Mouse (Mus musculus) heart, postnatal 14 days (tissue): ENCODE measurements at regions not wholly inside any gene's neighbourhood (a gene's known extent, or its start where the extent isn't known, plus 50 kb on each side); places are given as distances from the start of the nearest gene placed in this dataset.
"Not testable (repeated sequence)": the region's sequence is repeated elsewhere in the genome, so short reads cannot be mapped to it uniquely, and the experiment has no call there.

Source experiments
- DNase-seq, 2 experiments: peaks; one replicate each; pipeline ENCODE4 v3.0.0; 2021 to 2022
- intact Hi-C: fragments of 180-260 bp; cut with DNase I; formaldehyde crosslinking; loops from one replicate; pipeline ENCODE4 v1.15.1; 2025

DNA sequence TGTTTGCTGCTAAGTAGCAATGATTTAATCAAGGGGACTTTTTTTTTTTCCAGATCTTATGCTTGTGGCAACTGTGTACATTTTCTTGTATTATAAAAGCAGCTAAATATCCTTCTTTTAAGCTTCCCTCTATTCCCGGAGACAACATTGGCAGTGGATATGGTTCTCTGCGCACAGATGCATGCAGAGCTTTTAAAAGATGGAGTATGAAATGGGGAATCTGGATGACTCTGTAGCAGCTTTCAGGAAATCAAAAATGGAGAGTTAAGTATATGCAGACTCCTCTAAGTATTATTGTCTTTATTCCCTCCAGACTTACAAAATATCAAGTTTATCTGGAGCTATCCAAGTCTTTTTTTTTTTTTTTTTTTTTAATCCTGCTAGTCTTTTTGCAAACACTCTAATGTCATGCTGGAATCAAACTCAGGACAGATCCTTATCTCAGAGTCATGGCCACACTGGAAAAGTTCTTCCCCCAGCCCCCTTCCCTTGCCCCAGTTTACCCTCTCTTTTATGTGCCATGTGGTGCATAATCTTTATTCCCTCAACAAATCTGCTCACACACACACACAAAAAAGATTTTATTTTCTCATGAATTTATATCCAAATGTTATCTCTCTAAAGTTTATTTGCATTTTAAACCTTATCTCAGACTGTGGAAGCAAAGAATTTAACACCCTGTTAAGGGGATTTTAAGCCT is 1080.3 kb upstream of the Cdh6 start:
- DNase-seq = no peak
- intact Hi-C loops = no loop called here

DNA sequence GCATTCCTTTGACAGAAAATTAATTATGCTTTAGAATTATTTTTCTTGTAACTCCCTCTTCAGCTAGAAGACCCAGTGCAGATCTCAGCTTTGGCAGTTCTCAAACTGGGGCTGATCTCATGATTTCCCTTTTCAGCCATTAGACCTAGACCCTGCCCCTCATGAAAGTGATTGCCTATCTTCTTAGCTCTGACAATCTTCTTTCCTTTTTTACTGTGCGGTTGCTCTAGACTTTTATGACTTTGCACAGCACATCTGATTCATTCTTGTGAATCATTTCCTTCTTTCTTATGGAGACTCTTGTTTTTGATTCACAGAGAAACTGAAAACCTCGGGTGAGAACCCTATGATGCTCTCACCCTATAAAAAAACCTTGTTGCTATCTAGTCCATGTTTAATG is 1078.3 kb upstream of the Cdh6 start:
- intact Hi-C loops = no loop called here
- no peak for DNase-seq

DNA sequence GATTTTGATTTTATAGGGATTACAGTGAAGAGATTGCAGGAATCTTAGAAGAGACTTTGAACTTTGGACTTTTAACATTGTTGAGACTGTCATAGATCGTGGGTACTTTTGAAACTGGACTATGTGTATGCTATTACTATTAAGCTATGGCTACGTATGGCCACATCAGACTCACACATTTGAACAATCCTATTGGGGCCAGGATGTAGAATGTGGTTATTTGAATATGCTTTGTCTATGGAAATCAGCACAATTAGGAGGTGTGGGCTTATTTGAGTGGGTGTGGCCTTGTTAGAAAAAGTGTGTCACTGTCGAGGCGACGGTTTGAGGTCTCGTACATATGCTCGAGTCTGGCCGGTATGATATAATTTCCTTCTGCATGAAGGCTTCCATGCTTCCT is 1041.8 kb upstream of the Cdh6 start:
- intact Hi-C loops = no loop called here
- no peak for DNase-seq

DNA sequence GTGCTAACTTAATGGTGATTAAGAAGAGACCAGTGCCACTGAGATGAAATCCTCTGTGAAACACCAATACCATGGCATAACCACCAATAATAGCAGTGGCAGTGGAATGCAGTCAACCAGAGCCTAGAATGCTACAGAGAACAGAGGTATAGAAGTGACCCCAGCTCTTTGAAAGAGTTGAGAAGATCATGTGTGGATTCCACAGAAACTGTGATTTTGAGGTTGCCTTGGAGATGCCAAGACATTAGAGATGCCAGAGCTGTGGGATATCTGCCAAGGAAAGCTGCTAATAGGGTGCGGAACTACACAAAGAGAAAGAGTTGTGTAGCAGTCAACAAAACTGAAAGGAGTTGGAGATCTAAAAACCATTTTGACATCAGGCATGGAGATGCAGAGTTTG is 1041.3 kb upstream of the Cdh6 start:
- intact Hi-C loops = no loop called here

DNA sequence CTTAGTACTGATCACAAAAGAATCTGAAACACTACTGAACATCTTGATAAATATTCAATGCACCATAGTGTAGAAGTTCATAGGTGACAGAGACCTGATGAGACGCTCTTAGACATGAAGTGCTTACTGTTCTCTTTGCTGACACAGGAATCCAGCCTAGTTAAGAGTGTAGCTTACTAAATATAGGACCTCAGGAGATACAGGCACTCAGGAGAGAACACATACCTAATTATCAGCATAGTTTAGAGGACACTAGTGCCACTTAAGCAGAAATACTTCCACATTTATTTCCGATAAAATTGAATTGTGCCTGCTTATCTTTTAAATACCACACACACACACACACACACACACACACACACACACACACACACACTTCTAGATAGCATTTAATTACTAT is 1004.0 kb upstream of the Cdh6 start:
- DNase-seq = no peak

More for the DNA sequence above, 1041.3 kb upstream of the Cdh6 start:
- DNase-seq = no peak

DNA sequence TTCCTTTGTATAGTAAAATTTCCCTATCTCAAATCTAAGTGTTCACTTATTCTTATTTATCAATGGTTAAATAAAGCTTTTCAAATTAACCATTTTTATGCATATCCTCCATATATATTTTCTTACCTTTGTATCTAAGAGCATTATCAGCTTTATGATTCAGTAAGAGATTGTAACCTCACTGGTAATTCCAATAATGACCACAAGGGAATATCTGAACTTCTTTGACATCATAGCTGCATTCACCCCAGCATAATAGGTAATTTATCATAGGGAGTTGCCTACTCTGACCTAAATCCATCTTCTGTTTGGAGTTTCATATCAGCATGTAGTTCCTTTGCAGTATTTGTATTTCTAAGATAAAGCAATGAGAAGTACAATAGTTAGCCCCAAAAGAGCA is 963.9 kb upstream of the Cdh6 start:
- intact Hi-C loops = no loop called here

More for the DNA sequence above, 1004.0 kb upstream of the Cdh6 start:
- intact Hi-C loops = no loop called here

DNA sequence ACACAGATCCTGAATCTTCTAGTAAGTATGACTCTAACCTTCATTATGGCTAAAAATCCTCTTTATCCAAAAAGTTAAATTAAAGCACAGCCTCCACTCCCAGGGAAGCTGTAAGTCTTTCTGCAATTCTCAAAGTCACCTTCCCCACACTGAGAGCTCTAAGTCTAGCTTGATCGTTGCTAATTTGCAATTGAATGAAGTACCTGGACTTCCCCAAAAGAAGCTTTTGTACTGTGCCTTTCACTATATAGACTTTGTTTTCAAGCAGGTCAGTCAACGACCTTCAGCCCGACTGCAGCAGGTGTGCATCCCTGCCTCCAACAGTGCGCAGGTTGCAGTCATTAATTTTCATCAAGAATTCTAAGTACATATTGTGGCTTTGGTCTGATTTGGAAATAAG is 950.4 kb upstream of the Cdh6 start:
- intact Hi-C loops = no loop called here
- no peak for DNase-seq

More for the DNA sequence above, 963.9 kb upstream of the Cdh6 start:
- no peak for DNase-seq

DNA sequence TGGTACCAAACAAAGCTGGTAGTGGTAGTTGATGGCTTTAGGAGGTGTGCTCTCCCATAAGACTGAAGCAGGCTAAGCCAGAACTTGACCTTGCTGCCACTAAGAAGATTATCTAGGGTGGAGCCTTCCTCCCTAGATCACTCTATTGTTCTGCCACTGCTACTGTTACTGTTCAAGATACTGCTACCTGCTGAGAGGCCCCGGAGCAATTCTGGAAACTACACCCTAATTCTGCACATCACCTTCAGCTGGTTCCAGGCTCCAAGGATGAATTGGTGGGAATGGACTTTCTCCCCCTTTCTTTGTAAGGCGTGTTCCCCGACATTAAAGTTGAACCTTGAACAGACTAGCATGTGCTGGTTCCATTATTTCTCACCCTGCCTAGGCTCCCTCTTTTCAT is 944.8 kb upstream of the Cdh6 start:
- DNase-seq, intact Hi-C loops: not testable (repeated sequence)

DNA sequence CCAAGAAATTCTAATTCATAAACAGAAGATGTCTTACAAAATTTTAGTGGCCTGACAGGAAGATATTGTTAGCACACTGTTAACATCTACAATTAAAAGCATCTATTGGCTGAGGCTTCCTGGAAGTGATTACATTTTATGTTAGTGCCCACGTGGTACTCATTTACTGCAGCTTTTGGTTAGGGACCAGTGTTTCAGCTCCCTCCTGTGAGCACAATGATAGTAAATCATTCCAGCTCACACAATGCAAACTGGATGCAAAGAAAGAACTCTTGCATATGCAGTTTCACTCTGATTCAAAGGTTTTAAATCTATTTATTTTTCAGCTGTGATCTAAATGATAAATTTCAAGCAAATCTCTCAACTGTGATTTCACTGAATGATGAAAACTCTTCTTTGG is 928.3 kb upstream of the Cdh6 start:
- intact Hi-C loops = no loop called here
- DNase-seq = no peak

DNA sequence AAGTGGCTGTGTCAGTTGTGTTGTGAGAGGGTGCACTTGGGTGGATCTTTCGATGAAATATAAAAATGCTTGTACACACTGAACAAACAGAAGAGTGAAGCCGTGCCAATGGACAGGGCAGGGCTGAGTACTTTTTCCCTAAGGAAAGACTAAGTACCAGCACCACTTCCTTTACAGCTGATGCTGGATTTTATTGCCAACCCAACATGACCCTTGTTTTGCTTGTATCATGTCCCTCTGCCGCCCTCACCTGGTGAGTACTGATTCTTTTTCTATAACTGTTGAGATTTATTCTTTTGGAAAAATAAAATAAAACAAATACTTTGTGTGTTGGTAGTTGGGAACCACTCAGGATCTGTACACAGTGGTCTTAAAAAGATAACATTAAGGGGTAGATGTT is 878.4 kb upstream of the Cdh6 start:
- peak; percentile 3 to 5 for DNase-seq
- intact Hi-C loops = loop anchor here (5.0 kb wide), 1 partner anchor 920 kb away; no protein-coding TSS in a partner anchor
